Mouse (Mus musculus) retina, adult 2 months (tissue): ENCODE measurements around the gene Wnt11.

Experiments used
- DNase-seq: peaks from one replicate; pipeline ENCODE4 v3.0.0-alpha.2; 2012; ENCODE audit warnings: low read depth, low spot score

The Wnt11 gene

GRCm38 (mm10) chr7:98834711-98835321 lies at the start of gene Wnt11:
Gene Wnt11 (plus strand): TSS chr7:98835112.
- no peak for DNase-seq

DNA sequence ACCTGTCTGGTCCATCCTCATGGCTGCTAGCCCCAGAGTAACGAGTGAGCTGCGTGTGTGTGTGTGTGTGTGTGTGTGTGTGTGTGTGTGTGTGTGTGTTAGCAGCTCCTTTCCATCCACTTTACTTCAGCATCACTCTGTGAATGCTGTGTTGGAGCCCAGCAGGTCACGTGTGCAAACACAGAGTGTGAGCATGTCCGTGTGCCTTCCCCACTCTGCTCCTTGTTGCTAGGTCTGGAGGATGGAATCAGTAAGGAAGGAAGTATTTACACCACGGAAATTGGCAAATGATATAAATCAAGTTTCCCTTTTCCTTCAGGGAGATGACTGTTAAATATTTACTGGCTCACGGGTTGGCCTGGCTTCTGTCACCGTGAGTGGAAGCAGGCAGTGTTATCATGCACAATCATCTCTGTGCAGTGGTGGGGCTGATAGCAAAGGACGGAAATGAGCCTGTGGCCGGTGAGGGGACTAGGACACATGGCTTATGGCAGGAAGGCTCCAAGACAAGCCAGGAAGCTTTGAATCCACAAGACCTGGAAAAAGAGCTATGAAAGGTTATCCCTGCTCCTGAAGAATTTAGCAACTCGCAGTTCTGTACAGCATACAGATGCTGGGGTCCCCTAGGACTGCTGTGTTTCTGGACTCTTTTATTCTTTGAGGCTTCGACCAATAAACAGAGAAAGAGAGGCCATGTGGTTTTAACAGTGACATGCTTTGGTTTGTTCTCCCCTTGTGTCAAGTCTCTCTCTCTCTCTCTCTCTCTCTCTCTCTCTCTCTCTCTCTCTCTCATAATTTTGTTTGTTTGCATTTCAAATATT lies 47.9 kb upstream of the Wnt11 start:
- no peak for DNase-seq

- DNase-seq: no peak
Measured at GRCm38 (mm10) chr7:98788721-98789120, 46.2 kb upstream of the Wnt11 start.

DNA sequence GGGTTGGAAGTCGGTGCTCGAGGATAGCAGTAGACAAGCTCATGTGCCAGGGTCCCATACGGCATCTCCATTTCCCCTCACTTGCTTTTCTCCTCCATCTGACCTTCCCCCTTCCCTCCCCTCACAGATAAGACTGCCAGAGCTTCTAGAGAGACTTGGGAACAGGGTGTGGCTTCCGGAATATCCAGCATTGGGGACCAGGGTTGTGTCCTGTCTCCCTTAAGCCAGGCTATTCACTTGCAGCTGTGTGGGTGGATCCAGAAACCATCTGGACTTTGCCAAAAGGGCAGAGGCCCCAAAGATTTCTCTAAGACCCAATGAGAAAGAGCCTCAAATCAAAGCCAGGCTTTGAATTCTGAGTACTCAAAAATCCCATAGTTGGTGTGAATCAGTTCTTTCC lies 45.8 kb upstream of the Wnt11 start:
- DNase-seq: no peak

- DNase-seq: no peak
Measured at GRCm38 (mm10) chr7:98791864-98792263, 43.0 kb upstream of the Wnt11 start.

- DNase-seq: no peak
Measured at GRCm38 (mm10) chr7:98793811-98794210, 41.1 kb upstream of the Wnt11 start.

DNA sequence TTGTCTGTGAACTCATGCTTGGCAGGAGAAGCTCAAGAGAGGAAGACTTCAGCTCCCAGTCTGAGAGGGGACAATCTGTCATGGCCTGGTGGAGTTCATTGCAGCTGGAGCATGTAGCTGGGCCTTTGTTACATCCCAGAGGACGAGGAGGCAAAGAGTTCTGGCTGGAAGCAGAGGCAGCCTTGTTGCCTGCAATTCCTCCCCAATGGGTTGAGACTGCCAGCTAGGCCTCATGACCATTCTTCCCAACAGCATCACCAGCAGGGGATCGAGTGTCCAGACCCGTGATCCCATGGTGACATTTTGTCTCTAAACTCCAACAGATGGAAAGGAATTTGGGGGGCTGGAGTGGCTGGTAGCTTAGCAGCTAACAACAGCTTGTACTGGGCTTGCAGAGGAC lies 40.5 kb upstream of the Wnt11 start:
- DNase-seq: no peak

DNA sequence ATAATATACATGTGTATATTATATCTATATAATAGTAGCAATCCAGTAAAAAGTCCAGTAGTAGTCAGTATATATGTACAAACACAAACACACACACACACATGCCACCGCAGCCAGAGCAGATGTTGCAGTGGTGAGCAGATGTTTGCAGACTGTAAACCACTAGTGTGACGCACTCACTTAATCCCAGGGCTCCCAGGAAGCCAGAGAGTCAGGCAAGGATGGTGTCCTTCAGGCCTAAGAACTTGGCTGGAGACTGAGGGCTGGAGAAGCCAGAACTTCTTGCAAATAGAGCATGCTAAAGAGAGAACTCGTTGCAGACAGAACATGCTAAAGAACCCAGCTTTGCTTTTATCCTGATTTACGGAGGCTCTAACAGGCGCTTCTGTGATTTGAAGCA lies 39.3 kb upstream of the Wnt11 start:
- DNase-seq: no peak

- no peak for DNase-seq
Measured at GRCm38 (mm10) chr7:98797347-98798133, 37.4 kb upstream of the Wnt11 start.

DNA sequence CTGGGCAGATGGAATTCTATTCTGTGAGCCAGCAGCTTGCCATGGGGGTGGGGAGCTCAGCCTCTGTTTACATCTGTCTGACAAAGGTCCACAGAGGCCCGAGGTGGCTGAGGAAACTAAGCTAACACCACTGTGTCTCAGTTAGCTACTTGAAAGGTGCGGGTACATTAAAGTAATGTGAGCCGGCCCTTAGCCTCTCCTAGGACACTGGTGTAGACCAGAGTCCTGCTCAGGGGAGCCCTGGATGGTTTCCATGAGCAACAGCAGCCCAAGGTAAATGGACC lies 36.8 kb upstream of the Wnt11 start:
- no peak for DNase-seq

- DNase-seq: no peak
Measured at GRCm38 (mm10) chr7:98800435-98800834, 34.5 kb upstream of the Wnt11 start.

DNA sequence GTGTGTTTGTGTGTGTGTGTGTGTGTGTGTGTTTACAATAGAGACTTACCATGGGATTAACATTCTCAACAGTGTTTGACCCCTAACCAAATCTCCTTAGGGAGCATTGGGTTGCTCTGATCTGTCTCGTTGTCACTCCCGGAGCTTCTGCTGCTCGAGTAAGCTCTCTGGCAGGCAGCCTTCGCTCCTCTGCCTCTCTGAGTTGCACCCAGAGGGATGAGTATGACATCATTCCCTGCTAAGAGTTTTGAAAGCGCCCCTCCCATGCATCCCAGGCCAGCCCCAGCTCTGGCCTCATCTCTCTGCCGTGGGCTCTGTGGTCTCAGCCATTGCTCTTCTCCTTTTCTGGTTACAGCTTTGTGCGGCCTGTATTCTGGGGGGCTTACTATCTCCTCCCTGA lies 33.8 kb upstream of the Wnt11 start:
- no peak for DNase-seq

DNA sequence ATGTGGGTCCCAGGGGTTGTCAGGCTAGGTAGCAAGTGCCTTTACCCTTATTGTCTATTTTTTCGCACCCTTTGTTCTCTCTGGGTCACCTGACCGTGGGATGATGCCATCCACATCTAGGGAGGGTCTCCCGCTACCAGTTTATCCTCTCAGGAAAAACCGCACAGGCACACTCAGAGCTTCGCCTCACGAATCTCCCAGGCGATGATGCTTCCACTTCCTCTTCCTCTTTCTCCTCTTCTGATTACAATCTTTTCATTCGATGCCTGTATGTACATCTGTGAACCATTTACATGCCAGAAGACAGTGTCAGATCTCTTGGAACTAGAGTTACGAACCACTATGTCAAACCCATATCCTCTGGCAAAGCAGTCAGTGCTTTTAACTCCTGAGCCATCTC lies 31.7 kb upstream of the Wnt11 start:
- DNase-seq: no peak

GRCm38 (mm10) chr7:98804841-98805772 lies 29.8 kb upstream of the Wnt11 start:
- no peak for DNase-seq

DNA sequence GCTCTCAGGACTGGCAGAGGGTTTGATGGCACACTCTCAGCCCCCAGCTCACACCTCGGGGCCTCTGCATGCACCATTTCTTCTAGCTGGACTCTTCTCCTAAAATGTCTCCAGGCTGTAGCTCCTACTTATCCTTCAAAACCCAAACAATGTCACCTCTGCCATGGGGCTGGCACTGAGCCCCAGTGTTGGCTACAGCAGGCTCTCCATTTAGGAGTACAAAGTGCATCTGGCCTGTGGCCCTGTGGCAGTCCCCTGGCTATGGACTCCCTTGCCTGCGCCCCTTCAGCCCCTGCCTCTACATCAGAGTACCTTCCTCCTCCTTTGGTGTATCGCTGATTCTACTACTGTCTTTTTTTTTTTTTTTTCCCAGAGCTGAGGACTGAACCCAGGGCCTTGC lies 28.0 kb upstream of the Wnt11 start:
- DNase-seq: no peak

DNA sequence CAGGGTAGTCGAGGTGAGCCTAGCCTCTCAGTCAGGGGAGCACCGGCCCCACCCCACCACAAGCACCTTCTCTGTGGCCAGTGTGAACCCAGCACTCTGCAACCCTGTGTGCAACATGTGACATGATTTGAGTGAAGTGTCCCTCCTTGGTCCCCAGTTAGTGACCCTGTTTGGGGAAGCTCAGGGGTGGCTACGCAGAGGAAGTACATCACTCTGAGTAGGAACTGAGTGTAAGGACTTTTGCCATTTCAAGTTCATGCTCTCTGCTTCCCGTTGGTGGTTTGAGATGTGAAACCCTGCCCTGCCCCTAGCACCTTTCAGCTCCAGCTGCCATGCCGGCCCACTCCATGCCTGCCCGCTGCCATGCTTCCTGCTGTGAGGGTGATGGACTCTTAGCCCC lies 25.5 kb upstream of the Wnt11 start:
- no peak for DNase-seq

DNA sequence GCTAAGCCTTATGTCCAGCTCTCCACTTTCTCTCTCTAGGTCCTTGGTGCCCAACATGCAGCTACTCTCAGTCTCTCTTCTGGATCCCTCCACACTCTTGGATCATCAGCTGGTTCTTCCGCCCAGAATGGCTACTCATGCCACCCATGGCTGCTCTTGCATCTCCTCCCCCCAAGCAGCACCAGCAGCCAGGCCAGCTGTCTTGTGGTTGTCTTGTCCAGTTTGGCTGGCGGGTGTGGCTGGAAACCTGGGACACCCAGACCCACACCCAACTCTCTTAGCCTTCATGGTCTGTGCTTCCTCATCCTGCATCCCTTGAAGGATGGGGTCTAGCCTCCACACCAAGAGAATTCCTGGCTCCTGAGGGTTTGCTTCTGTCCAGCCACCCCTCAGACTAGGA lies 24.3 kb upstream of the Wnt11 start:
- no peak for DNase-seq

DNA sequence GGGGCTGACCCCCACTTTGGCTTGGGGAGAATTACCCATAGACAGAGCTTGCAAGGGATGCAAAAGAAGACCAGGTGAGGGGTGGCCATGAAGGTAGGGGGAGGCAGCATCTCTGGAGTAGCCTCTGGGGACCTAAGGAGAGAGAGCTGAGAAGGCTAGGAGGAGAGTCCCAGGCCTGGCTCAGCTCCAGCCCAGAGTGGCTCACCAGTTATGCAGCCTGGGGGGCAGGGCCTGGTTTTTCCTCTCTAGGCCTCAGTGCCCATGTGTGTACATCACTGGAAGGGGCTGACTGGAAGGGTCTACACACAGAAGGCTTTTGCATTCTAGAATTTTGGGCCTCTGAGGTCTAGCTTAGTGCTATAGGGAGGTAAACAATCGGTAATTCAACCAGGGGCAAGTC lies 14.4 kb upstream of the Wnt11 start:
- no peak for DNase-seq

DNA sequence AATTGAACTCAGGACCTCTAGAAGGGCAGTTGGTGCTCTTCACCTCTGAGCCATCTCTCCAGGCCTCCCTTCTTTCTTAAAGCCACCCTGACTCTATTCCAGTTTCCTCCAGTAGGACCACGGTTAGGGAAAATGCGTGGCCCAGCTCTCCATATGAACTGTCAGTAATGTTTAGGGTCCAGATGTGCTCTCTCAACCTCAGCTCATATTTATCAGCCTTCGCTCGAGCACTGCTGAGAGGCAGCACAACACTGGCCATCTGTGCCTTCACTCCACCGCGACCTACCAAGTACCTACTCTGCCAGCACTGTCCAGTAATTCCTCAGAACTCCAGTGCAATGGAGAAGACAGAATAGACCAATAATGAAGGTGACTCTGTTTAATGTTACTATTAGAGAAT lies 12.0 kb upstream of the Wnt11 start:
- DNase-seq: no peak

- no peak for DNase-seq
Measured at GRCm38 (mm10) chr7:98823896-98824822, 10.8 kb upstream of the Wnt11 start.

- no peak for DNase-seq
Measured at GRCm38 (mm10) chr7:98828052-98828451, 6.9 kb upstream of the Wnt11 start.
